Mouse (Mus musculus): ENCODE results near the gene Rhpn2.

DNA sequence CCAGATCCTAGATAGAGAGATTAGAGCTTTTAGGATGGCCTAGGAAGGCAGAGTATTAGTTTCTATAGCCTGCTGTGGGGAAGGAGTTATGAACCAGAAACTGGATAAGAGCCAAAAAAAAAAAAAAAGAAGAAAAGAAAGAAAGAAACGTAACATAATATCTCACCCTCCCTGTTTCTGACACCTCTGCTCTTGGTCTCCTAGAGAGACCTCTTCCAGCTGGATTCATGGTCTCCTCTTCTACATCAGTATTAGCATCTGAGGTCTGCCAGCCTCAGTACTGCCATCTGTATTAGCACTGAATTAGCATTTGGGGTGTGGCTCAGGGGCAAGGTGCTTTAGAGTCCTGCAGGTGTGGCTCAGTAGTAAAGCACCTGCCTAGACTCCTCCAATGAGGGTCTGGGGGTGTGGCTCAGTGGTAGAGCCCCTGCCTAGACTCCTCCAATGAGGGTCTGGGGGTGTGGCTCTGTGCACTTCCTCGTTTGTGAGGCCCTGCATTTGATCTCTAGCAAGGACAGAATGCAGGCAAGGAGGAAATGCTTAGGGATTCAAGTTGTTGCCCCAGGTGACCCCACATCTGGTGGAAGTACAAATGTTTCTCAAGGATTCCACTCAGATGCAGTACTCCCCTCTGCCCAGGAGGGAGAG lies 48.9 kb downstream of the Rhpn2 start:
- TF ChIP-seq NANOG (IDR thresholded peaks at IDR 0.05; ENCODE audit: borderline replicate concordance, low read length), result no peak
- no peak for TF ChIP-seq CTCF (conservative IDR thresholded peaks at IDR 0.05; ENCODE audit: low read length)

All from E14TG2a.4 (cell line).